Mouse (Mus musculus): ENCODE data around the gene Crtap.

Gene Crtap

GRCm38 (mm10) chr9:114389905-114390748 lies at the start of gene Crtap:
Gene Crtap (minus strand): TSS chr9:114390675.
- DNase-seq (ENCODE audit: low spot score): peak; percentile 75

- DNase-seq (ENCODE audit: low spot score): no peak
These were observed 45.2 kb upstream of the Crtap start for GRCm38 (mm10) chr9:114435668-114436067.

GRCm38 (mm10) chr9:114428103-114428834 lies 37.8 kb upstream of the Crtap start:
- DNase-seq (ENCODE audit: low spot score): no peak

GRCm38 (mm10) chr9:114427425-114427824 lies 37.0 kb upstream of the Crtap start:
- DNase-seq (ENCODE audit: low spot score): no peak

- no peak for DNase-seq (ENCODE audit: low spot score)
These were observed 35.7 kb upstream of the Crtap start for GRCm38 (mm10) chr9:114426201-114426600.

GRCm38 (mm10) chr9:114425576-114425975 lies 35.1 kb upstream of the Crtap start:
- DNase-seq (ENCODE audit: low spot score): no peak

GRCm38 (mm10) chr9:114421797-114422196 lies 31.3 kb upstream of the Crtap start:
- DNase-seq (ENCODE audit: low spot score): no peak

GRCm38 (mm10) chr9:114421045-114421444 lies 30.6 kb upstream of the Crtap start:
- no peak for DNase-seq (ENCODE audit: low spot score)

- DNase-seq (ENCODE audit: low spot score): no peak
These were observed 30.0 kb upstream of the Crtap start for GRCm38 (mm10) chr9:114420443-114420842.

- peak; percentile 81 for DNase-seq (ENCODE audit: low spot score)
These were observed 27.7 kb upstream of the Crtap start for GRCm38 (mm10) chr9:114418187-114418586.

GRCm38 (mm10) chr9:114416646-114417517 lies 26.4 kb upstream of the Crtap start:
- no peak for DNase-seq (ENCODE audit: low spot score)

- peak; percentile 89 for DNase-seq (ENCODE audit: low spot score)
These were observed 25.2 kb upstream of the Crtap start for GRCm38 (mm10) chr9:114415701-114416100.

- DNase-seq (ENCODE audit: low spot score): no peak
These were observed 23.4 kb upstream of the Crtap start for GRCm38 (mm10) chr9:114413866-114414265.

GRCm38 (mm10) chr9:114412406-114412805 lies 21.9 kb upstream of the Crtap start:
- no peak for DNase-seq (ENCODE audit: low spot score)

- DNase-seq (ENCODE audit: low spot score): no peak
These were observed 20.8 kb upstream of the Crtap start for GRCm38 (mm10) chr9:114411295-114411694.

- DNase-seq (ENCODE audit: low spot score): no peak
These were observed 19.9 kb upstream of the Crtap start for GRCm38 (mm10) chr9:114410313-114410862.

- DNase-seq (ENCODE audit: low spot score): no peak
These were observed 17.2 kb upstream of the Crtap start for GRCm38 (mm10) chr9:114407676-114408075.

GRCm38 (mm10) chr9:114401685-114402080 lies 11.2 kb upstream of the Crtap start:
- peak; percentile 68 for DNase-seq (ENCODE audit: low spot score)

GRCm38 (mm10) chr9:114400949-114401684 lies 10.6 kb upstream of the Crtap start, which contains the start of the genes Glb1 and Tmppe:
Gene Glb1 (plus strand): TSS chr9:114401076.
Gene Tmppe (plus strand): TSS chr9:114401105.
- peak; percentile 93 for DNase-seq (ENCODE audit: low spot score)

GRCm38 (mm10) chr9:114400588-114400948 lies 10.1 kb upstream of the Crtap start:
- DNase-seq (ENCODE audit: low spot score): no peak

- DNase-seq (ENCODE audit: low spot score): no peak
These were observed 9.2 kb upstream of the Crtap start for GRCm38 (mm10) chr9:114399680-114400079.

Data from embryo, embryonic 10 days (tissue).